Mouse (Mus musculus): ENCODE data around the gene Cpm. TPM values are rescaled to one million over a fixed set of nuclear protein-coding genes. Genes with fewer than 3 reads are reported as not detected.
"Not testable (repeated sequence)": the region's sequence is repeated elsewhere in the genome, so short reads cannot be mapped to it uniquely, and the experiment has no call there.

Gene Cpm
- total RNA-seq, 2 experiments from 2014 or later: 4.0 to 5.3 TPM

- DNase-seq (ENCODE audit: low spot score in 2 of 2); intact Hi-C loops (cut with DNase I): not testable (repeated sequence)
These were observed 106.1 kb downstream of the Cpm start for GRCm38 (mm10) chr10:117735396-117735795.

- intact Hi-C loops (cut with DNase I): no loop called here
- DNase-seq (ENCODE audit: low spot score in 2 of 2): no peak
These were observed 107.3 kb downstream of the Cpm start for GRCm38 (mm10) chr10:117736573-117736972.

Other genes with a start within 250 kb of the Cpm start
- gene Cpsf6, start 249.5 kb upstream of the Cpm start, total RNA-seq (2021): 100 to 1,000 TPM; 106 to 109 TPM
- gene Mdm2, start 81.3 kb downstream of the Cpm start, total RNA-seq (2021): 10 to 100 TPM; 53.4 to 57.5 TPM
- gene Slc35e3, start 116.9 kb downstream of the Cpm start, total RNA-seq (2021): 10 to 100 TPM; 31.0 to 31.3 TPM
- gene Nup107, start 163.2 kb downstream of the Cpm start, total RNA-seq (2021): 10 to 100 TPM; 13.7 to 15.5 TPM
- 10 to 100 TPM; 64.0 to 69.5 TPM for gene Rap1b, start 216.5 kb downstream of the Cpm start, total RNA-seq (2021)

Measured in left cerebral cortex, postnatal 25 days (tissue).